Mouse (Mus musculus) left cerebral cortex, adult 2 months (tissue): ENCODE results near the gene Pi4k2b. TPM values are rescaled to one million over a fixed set of nuclear protein-coding genes. Genes with fewer than 3 reads are reported as not detected.
A peak's percentile ranks its signal among the peaks of the same experiment; 100 is the strongest.
"Not testable (repeated sequence)": the region's sequence is repeated elsewhere in the genome, so short reads cannot be mapped to it uniquely, and the experiment has no call there.

Experiments
- DNase-seq, 2 experiments: peaks; one replicate each; pipeline ENCODE4 v3.0.0; 2021 to 2022; ENCODE audit warnings: low spot score in 2 of 2, mixed read lengths in 1 of 2; ENCODE audit errors: extremely low spot score in 1 of 2
- H3K27ac ChIP-seq: fragments of 200-600 bp; 2 replicates; pipeline ENCODE4 v1.8.1; 2022
- H3K4me3 ChIP-seq: fragments of 200-600 bp; 2 replicates; pipeline ENCODE4 v1.8.1; 2022
- CTCF ChIP-seq: fragments of 200-600 bp; IDR thresholded peaks from 2 replicates; pipeline ENCODE4 v1.8.1; 2022; ENCODE audit warnings: antibody characterized with exemption, mild to moderate bottlenecking, moderate library complexity
- intact Hi-C: fragments of 180-260 bp; cut with DNase I; formaldehyde crosslinking; loops from one replicate; pipeline ENCODE4 v1.15.1; 2025
- total RNA-seq, 2 experiments: library from RNA; stranded (reverse); gene quantifications; 2 replicates each; pipeline ENCODE4 v1.2.3; 2021

Gene Pi4k2b
- total RNA-seq, 2 experiments from 2014 or later: 1.0 to 1.9 TPM

- intact Hi-C loops: no loop called here
- no peak for DNase-seq
- H3K27ac ChIP-seq: no peak overlapping the region
- TF ChIP-seq CTCF: no peak
- H3K4me3 ChIP-seq: no peak overlapping the region
Measured at GRCm38 (mm10) chr5:52746920-52747319, 5.5 kb downstream of the Pi4k2b start.

- intact Hi-C loops: no loop called here
- no peak for DNase-seq
- Histone ChIP-seq H3K4me3 (no peak overlapping the region), H3K27ac (no peak overlapping the region)
- no peak for TF ChIP-seq CTCF
Measured at GRCm38 (mm10) chr5:52748732-52749131, 7.4 kb downstream of the Pi4k2b start.

- TF ChIP-seq CTCF: no peak
- no peak overlapping the region for H3K4me3 ChIP-seq
- no peak for DNase-seq
- H3K27ac ChIP-seq: no peak overlapping the region
- intact Hi-C loops: no loop called here
Measured at GRCm38 (mm10) chr5:52753146-52753545, 11.8 kb downstream of the Pi4k2b start.

GRCm38 (mm10) chr5:52754196-52754595, 12.8 kb downstream of the Pi4k2b start:
- intact Hi-C loops: no loop called here
- Histone ChIP-seq H3K4me3 (no peak overlapping the region), H3K27ac (no peak overlapping the region)
- TF ChIP-seq CTCF: no peak
- no peak for DNase-seq

- Histone ChIP-seq H3K4me3 (no peak overlapping the region), H3K27ac (no peak overlapping the region)
- intact Hi-C loops: no loop called here
- no peak for TF ChIP-seq CTCF
- DNase-seq: no peak
Measured at GRCm38 (mm10) chr5:52755337-52755736, 14.0 kb downstream of the Pi4k2b start.

GRCm38 (mm10) chr5:52755989-52756388, 14.6 kb downstream of the Pi4k2b start:
- no peak overlapping the region for H3K27ac ChIP-seq
- intact Hi-C loops: no loop called here
- no peak overlapping the region for H3K4me3 ChIP-seq
- TF ChIP-seq CTCF: no peak
- no peak for DNase-seq

- Histone ChIP-seq H3K4me3 (no peak overlapping the region), H3K27ac (no peak overlapping the region)
- intact Hi-C loops: no loop called here
- no peak for TF ChIP-seq CTCF
- no peak for DNase-seq
Measured at GRCm38 (mm10) chr5:52762586-52762985, 21.2 kb downstream of the Pi4k2b start.

- intact Hi-C loops: no loop called here
- TF ChIP-seq CTCF: no peak
Measured at GRCm38 (mm10) chr5:52774267-52774666, 32.9 kb downstream of the Pi4k2b start.

GRCm38 (mm10) chr5:52775237-52775636, 33.9 kb downstream of the Pi4k2b start, which contains the start of gene Zcchc4:
Gene Zcchc4 (plus strand): TSS chr5:52775409.
- H3K4me3 ChIP-seq: no peak within 1 kb of the TSS
- H3K27ac ChIP-seq: no peak within 1 kb of the TSS
- TF ChIP-seq CTCF: no peak
- intact Hi-C loops: no loop called here
- no peak for DNase-seq

More at GRCm38 (mm10) chr5:52774267-52774666, 32.9 kb downstream of the Pi4k2b start:
- H3K4me3 ChIP-seq: no peak overlapping the region
- DNase-seq: no peak
- H3K27ac ChIP-seq: no peak overlapping the region

- intact Hi-C loops: not testable (repeated sequence)
Measured at GRCm38 (mm10) chr5:52776466-52777354, 35.3 kb downstream of the Pi4k2b start.

GRCm38 (mm10) chr5:52782523-52783250, 41.3 kb downstream of the Pi4k2b start:
- TF ChIP-seq CTCF: peak; percentile 76
- intact Hi-C loops: loop anchor here (2.0 kb wide), 1 partner anchor 114 kb away; the partner anchor contains the start of gene Sepsecs

More at GRCm38 (mm10) chr5:52776466-52777354, 35.3 kb downstream of the Pi4k2b start:
- not testable (repeated sequence) for DNase-seq, H3K27ac ChIP-seq, H3K4me3 ChIP-seq

GRCm38 (mm10) chr5:52783251-52783620, 41.9 kb downstream of the Pi4k2b start:
- intact Hi-C loops: loop anchor here (2.0 kb wide), 1 partner anchor 114 kb away; the partner anchor contains the start of gene Sepsecs
- no peak for TF ChIP-seq CTCF
- Histone ChIP-seq H3K27ac (peak overlapping the region; percentile 89), H3K4me3 (peak overlapping the region; percentile 83)
- DNase-seq: no peak

More at GRCm38 (mm10) chr5:52782523-52783250, 41.3 kb downstream of the Pi4k2b start:
- peak; percentile 87 to 88 for DNase-seq
- Histone ChIP-seq H3K27ac (peak overlapping the region; percentile 89), H3K4me3 (peak overlapping the region; percentile 83)
